Mouse (Mus musculus): ENCODE data around the gene Abcb8. TPM values are rescaled to one million over a fixed set of nuclear protein-coding genes. Genes with fewer than 3 reads are reported as not detected.

The Abcb8 gene
- polyA plus RNA-seq (2014; fragmentation: Illumina TruSeq; extraction: RNeasy Lipid Tissue Mini Kit (QIAGEN cat#74804); ENCODE audit: low replicate concordance), result 2.0 TPM

GRCm38 (mm10) chr5:24393392-24393997 is at the start of gene Abcb8:
Abcb8 (plus strand) TSS chr5:24393663.

DNA sequence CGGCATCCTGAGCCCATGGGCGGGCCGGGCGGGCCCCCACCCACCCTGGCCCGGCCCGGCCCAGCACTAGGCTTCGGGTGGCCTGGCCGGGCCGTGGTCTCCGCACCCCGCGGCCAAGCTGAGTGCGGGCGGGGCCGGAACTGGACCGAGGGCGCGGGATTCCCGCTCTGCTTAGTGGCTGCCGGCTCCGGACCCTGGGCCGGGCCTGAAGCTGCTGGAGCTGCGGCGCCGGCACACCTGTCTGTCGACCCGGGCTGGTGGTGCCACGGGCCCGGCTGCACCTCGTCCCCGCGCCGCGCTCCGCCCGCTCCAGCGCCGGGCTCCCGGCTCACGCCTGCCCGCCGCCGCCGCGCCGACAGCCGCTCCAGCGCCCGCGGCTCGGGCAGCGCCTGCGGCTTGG is 42.2 kb upstream of the Abcb8 start, which contains the start of gene Kcnh2:
Gene Kcnh2, minus strand, starts transcription at position 327 of the 400 bp plus-strand sequence.

DNA sequence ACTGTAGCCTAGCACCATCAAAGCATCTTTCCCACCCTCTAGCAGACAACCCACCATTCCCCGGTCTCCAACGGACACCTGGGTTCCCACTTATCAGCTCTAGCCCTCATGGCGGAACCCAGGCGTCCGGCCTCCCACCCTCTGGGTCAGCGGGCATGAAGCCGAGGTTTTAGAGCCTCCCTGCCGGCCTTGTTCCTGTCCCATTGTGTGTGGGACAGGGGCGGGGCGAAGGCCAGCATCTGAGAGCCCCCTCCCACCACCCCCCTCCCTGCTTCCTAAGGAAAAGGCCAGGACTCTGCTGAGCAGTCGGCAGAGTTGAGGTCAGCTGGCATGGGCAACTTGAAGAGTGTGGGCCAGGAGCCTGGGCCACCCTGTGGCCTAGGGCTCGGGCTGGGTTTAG is 29.0 kb upstream of the Abcb8 start, which contains the start of gene Nos3:
Gene Nos3, plus strand, starts transcription at position 303 of the 400 bp plus-strand sequence.

DNA sequence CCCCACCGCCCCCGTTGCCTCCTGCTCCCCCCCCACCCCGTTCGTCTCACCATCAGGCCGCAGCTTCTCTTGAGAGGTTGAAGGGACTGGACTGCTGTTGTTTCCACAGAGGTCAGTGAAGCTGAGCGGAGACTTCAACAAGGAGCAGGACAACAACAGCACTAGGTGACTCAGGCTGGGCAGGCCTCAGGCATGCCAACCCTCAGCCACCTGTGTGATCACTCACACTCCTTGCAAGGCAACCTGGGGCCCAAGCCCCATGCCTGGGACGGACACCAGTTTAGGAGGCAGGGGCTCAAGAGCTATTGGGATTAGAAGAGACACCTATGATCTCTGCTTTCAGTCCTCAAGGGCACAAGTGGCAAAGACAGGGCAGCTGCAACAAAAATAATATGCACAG is 1.6 kb upstream of the Abcb8 start, which contains the start of gene Atg9b:
Gene Atg9b, minus strand, starts transcription at position 280 of the 400 bp plus-strand sequence.

GRCm38 (mm10) chr5:24413042-24413693 is 19.7 kb downstream of the Abcb8 start, which contains the start of gene Asic3:
Asic3 (plus strand) TSS chr5:24413392.

GRCm38 (mm10) chr5:24423129-24424003 is 29.9 kb downstream of the Abcb8 start, which contains the start of the genes Cdk5 and Slc4a2:
Cdk5 (minus strand) TSS chr5:24423530.
Slc4a2 (plus strand) TSS chr5:24423837.

GRCm38 (mm10) chr5:24444746-24445427 is 51.4 kb downstream of the Abcb8 start, which contains the start of gene Fastk:
Fastk (minus strand) TSS chr5:24445287.

DNA sequence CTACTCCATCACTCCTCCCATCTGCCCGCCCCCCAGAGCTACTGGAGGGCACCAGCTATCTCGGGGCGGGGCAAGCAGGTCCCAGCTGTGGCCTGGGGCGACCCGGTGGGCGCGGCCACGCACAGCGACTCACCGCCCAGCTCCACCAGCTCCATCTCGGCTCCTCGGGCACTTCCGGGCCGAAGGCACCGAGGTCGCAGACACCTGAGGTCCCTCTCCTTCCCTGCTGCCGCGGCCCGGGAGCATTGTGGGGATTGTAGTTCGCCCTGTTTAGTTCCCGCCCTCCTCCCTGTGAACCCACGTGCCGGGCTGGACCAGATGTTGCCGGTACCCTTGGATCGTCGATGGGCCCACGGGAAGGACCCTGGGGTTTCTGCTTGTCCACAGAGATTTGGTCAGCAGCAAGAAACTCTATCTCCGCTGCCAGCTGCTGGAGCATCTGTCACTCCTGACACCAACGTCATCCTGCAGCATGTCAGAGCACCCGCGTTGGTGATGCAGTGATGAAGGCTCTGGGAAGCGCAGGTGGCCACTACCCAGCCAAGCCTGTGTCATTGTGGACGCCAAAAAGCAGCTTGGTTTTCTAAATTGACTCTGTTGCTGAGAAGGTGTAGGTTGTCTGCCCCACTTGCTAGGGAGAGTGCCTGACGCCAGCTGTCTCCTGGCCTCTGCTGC is 54.3 kb downstream of the Abcb8 start, which contains the start of gene Tmub1:
Gene Tmub1, minus strand, starts transcription at position 231 of the 675 bp plus-strand sequence.

GRCm38 (mm10) chr5:24452030-24452690 is 58.7 kb downstream of the Abcb8 start, which contains the start of gene Agap3:
Agap3 (plus strand) TSS chr5:24452177.

Other genes starting within 250 kb of the Abcb8 start
- 3.3 TPM for gene Nupl2, start 228.7 kb upstream of the Abcb8 start, polyA plus RNA-seq (2014; fragmentation: Illumina TruSeq; extraction: RNeasy Lipid Tissue Mini Kit (QIAGEN cat#74804); ENCODE audit: low replicate concordance)
- not detected for gene Kcnh2, start 42.1 kb upstream of the Abcb8 start, polyA plus RNA-seq (2014; fragmentation: Illumina TruSeq; extraction: RNeasy Lipid Tissue Mini Kit (QIAGEN cat#74804); ENCODE audit: low replicate concordance)
- 0.19 TPM for gene Nos3, start 28.9 kb upstream of the Abcb8 start, polyA plus RNA-seq (2014; fragmentation: Illumina TruSeq; extraction: RNeasy Lipid Tissue Mini Kit (QIAGEN cat#74804); ENCODE audit: low replicate concordance)
- gene Atg9b, start 1.5 kb upstream of the Abcb8 start, polyA plus RNA-seq (2014; fragmentation: Illumina TruSeq; extraction: RNeasy Lipid Tissue Mini Kit (QIAGEN cat#74804); ENCODE audit: low replicate concordance), result not detected
- not detected for gene Asic3, start 19.7 kb downstream of the Abcb8 start, polyA plus RNA-seq (2014; fragmentation: Illumina TruSeq; extraction: RNeasy Lipid Tissue Mini Kit (QIAGEN cat#74804); ENCODE audit: low replicate concordance)
- 10.0 TPM for gene Cdk5, start 29.9 kb downstream of the Abcb8 start, polyA plus RNA-seq (2014; fragmentation: Illumina TruSeq; extraction: RNeasy Lipid Tissue Mini Kit (QIAGEN cat#74804); ENCODE audit: low replicate concordance)
- gene Slc4a2, start 30.2 kb downstream of the Abcb8 start, polyA plus RNA-seq (2014; fragmentation: Illumina TruSeq; extraction: RNeasy Lipid Tissue Mini Kit (QIAGEN cat#74804); ENCODE audit: low replicate concordance), result 8.6 TPM
- 2.4 TPM for gene Fastk, start 51.6 kb downstream of the Abcb8 start, polyA plus RNA-seq (2014; fragmentation: Illumina TruSeq; extraction: RNeasy Lipid Tissue Mini Kit (QIAGEN cat#74804); ENCODE audit: low replicate concordance)
- gene Tmub1, start 54.2 kb downstream of the Abcb8 start, polyA plus RNA-seq (2014; fragmentation: Illumina TruSeq; extraction: RNeasy Lipid Tissue Mini Kit (QIAGEN cat#74804); ENCODE audit: low replicate concordance), result 2.1 TPM
- gene Agap3, start 58.5 kb downstream of the Abcb8 start, polyA plus RNA-seq (2014; fragmentation: Illumina TruSeq; extraction: RNeasy Lipid Tissue Mini Kit (QIAGEN cat#74804); ENCODE audit: low replicate concordance), result 0.37 TPM
- gene Gbx1, start 133.5 kb downstream of the Abcb8 start, polyA plus RNA-seq (2014; fragmentation: Illumina TruSeq; extraction: RNeasy Lipid Tissue Mini Kit (QIAGEN cat#74804); ENCODE audit: low replicate concordance), result not detected
- gene Asb10, start 147.3 kb downstream of the Abcb8 start, polyA plus RNA-seq (2014; fragmentation: Illumina TruSeq; extraction: RNeasy Lipid Tissue Mini Kit (QIAGEN cat#74804); ENCODE audit: low replicate concordance), result not detected
- gene 4931409K22Rik, start 163.1 kb downstream of the Abcb8 start, polyA plus RNA-seq (2014; fragmentation: Illumina TruSeq; extraction: RNeasy Lipid Tissue Mini Kit (QIAGEN cat#74804); ENCODE audit: low replicate concordance), result not detected
- gene Abcf2, start 183.8 kb downstream of the Abcb8 start, polyA plus RNA-seq (2014; fragmentation: Illumina TruSeq; extraction: RNeasy Lipid Tissue Mini Kit (QIAGEN cat#74804); ENCODE audit: low replicate concordance), result 5.7 TPM
- gene Chpf2, start 193.1 kb downstream of the Abcb8 start, polyA plus RNA-seq (2014; fragmentation: Illumina TruSeq; extraction: RNeasy Lipid Tissue Mini Kit (QIAGEN cat#74804); ENCODE audit: low replicate concordance), result 0.63 TPM
- not detected for gene Smarcd3, start 230.7 kb downstream of the Abcb8 start, polyA plus RNA-seq (2014; fragmentation: Illumina TruSeq; extraction: RNeasy Lipid Tissue Mini Kit (QIAGEN cat#74804); ENCODE audit: low replicate concordance)

Data from small intestine, adult 10 weeks (tissue).